Mouse (Mus musculus) liver, postnatal 0 days (tissue): ENCODE results near the gene Abca4.

Source experiments
- CTCF ChIP-seq: sonication (generic); IDR thresholded peaks from 2 replicates; pipeline ENCODE4 v1.5.1; 2016; ENCODE audit warnings: antibody characterized with exemption, low read depth
- EP300 ChIP-seq: IDR thresholded peaks from 2 replicates; pipeline ENCODE4 v1.6.1; 2016; ENCODE audit warnings: antibody characterized with exemption, low read depth, mild to moderate bottlenecking

DNA sequence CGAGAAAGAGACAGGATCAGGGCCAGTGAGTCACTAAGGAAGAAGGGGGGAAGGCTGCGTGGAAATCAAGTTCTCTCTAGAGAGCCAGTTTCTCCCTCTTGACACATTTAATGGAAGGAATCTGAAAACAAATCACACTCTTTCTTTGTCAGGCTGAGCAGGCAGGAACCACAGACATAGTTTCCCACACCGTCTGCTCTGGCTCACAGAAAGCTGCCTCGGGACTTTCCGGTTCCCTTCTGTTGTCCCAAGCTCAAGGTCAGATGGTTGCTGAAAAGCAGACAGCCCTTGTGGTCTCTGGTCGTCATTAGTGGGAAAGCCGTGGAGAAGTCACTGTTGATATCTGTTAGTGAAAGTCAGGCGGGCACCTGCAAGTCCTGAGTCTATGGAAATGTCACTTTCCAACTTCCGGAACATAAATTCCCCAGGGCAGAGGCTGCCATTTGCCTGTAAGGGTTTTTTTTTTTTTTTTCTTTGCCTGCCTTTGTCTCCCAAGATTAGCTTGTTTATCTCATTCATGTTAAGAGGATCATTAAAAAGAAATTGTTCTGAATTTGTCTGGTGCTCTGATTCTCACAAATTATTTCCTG lies 10.9 kb upstream of the Abca4 start:
- TF ChIP-seq CTCF (no peak), EP300 (no peak)
